Mouse (Mus musculus) limb, embryonic 13.5 days (tissue): ENCODE measurements around the gene 4933428G20Rik. TPM values are rescaled to one million over a fixed set of nuclear protein-coding genes. Genes with fewer than 3 reads are reported as not detected.

ENCODE experiments used
- ATAC-seq: fragments of 200-750 bp; cut with Nextera tagmentation; 2 replicates; pipeline ENCODE4 v1.8.0; 2017; ENCODE audit warnings: low read depth, moderate number of reproducible peaks, moderate TSS enrichment; ENCODE audit not compliant: low FRiP score
- H3K27ac ChIP-seq: fragments of 300-500 bp; sonication (generic); 2 replicates; pipeline ENCODE4 v1.5.1; 2015; ENCODE audit warnings: inconsistent platforms, mild to moderate bottlenecking, moderate library complexity
- H3K27me3 ChIP-seq: fragments of 300-500 bp; sonication (generic); 2 replicates; pipeline ENCODE4 v1.6.1; 2015; ENCODE audit warnings: mild to moderate bottlenecking, inconsistent platforms
- H3K36me3 ChIP-seq: fragments of 300-500 bp; sonication (generic); 2 replicates; pipeline ENCODE4 v1.6.1; 2015; ENCODE audit warnings: inconsistent platforms, mild to moderate bottlenecking, moderate library complexity
- H3K4me1 ChIP-seq: fragments of 300-500 bp; sonication (generic); 2 replicates; pipeline ENCODE4 v1.6.1; 2015; ENCODE audit warnings: inconsistent platforms
- H3K4me2 ChIP-seq: fragments of 300-500 bp; sonication (generic); replicated peaks from 2 replicates; pipeline ENCODE4 v1.6.1; 2015; ENCODE audit warnings: inconsistent platforms, mild to moderate bottlenecking, moderate library complexity
- H3K4me3 ChIP-seq: fragments of 300-500 bp; sonication (generic); 2 replicates; pipeline ENCODE4 v1.5.1; 2015; ENCODE audit warnings: moderate library complexity, mild to moderate bottlenecking, inconsistent platforms
- H3K9ac ChIP-seq: fragments of 300-500 bp; sonication (generic); 2 replicates; pipeline ENCODE4 v1.6.1; 2015; ENCODE audit warnings: mild to moderate bottlenecking, inconsistent platforms
- H3K9me3 ChIP-seq: fragments of 300-500 bp; sonication (generic); 2 replicates; pipeline ENCODE4 v1.6.1; 2016; ENCODE audit warnings: inconsistent platforms
- WGBS: fragments of 180-500 bp; shearing (Covaris S2); methylation state at CpG from one replicate; pipeline ENCODE4 v1.1.7; 2015; 5-methylcytosine and 5-hydroxymethylcytosine counted together
- polyA plus RNA-seq: library from polyadenylated mRNA; unstranded; fragments of >200 nt; fragmentation: Nextera tagmentation; extraction: Ambion mirVana; gene quantifications from 2 replicates; pipeline ENCODE4 v1.2.1, GENCODE M21; 2015

The 4933428G20Rik gene
- 1.1 and 1.5 TPM in 2 replicates for polyA plus RNA-seq

- 0 out of 2 replicates have a peak, but pooled peaks cover 4% of the 10 kb centered on the region for H3K9me3 ChIP-seq
- H3K4me3 ChIP-seq = peak within 1 kb of the TSS; percentile 41
- no peak for ATAC-seq
- H3K27ac ChIP-seq = no peak within 1 kb of the TSS
- H3K9ac ChIP-seq = peak within 1 kb of the TSS; percentile 58
- peaks cover 65% of the 10 kb centered on the region for H3K27me3 ChIP-seq
- WGBS = 12% methylated on average over 66 of the region's 88 CpGs
- H3K4me1 ChIP-seq = peaks cover 24% of the 10 kb centered on the region
- H3K4me2 ChIP-seq = peak within 1 kb of the TSS; percentile 71
- H3K36me3 ChIP-seq = peaks cover 42% of the 10 kb centered on the region
Observed at GRCm38 (mm10) chr11:97499865-97500719, at the start of gene 4933428G20Rik. Gene 4933428G20Rik, minus strand, starts transcription at chr11:97500340.

GRCm38 (mm10) chr11:97548757-97549156 lies 48.6 kb upstream of the 4933428G20Rik start:
- Histone ChIP-seq H3K27me3 (peaks cover 98% of the 10 kb centered on the region), H3K27ac (no peak overlapping the region), H3K36me3 (no peaks in the 10 kb centered on the region)

DNA sequence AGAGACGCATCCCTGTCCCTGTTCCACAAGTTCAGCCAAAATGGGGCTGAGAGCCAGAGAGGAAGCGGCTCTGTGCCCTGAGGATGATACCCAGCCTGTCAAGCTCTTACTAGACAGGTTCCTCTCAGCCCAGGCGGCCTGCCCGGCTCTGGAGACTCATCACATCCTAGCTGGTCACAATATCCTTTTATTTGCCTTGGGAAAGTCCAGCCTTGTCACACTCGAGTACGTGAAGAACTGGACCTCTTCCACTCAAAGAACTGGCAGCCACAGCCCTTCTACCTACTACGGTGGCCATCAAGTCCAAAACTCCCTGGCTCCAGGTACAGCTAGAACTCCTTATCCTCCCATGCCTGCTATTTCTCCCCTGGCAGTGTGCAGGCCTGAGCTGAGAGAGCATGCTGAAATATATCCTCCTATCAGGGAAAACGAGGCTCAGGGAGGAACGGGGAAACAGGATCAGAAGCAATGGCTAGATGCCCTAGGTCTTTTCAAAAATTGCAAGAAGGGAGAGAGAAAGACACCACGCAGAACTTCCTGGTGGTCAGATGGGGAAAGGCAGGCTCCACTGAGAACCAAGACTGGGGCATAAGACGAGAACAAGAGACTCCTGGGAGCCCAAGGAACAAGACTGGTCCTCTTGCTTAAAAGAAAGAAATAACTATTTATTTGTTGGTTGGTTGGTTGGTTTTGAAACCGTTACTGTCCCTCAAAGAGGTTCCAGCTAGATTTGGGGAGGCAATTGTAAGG lies 48.0 kb upstream of the 4933428G20Rik start:
- Histone ChIP-seq H3K36me3 (no peaks in the 10 kb centered on the region), H3K4me3 (no peak overlapping the region), H3K4me1 (peaks cover 15% of the 10 kb centered on the region), H3K9ac (no peak overlapping the region), H3K4me2 (no peak overlapping the region), H3K27ac (no peak overlapping the region), H3K9me3 (no peaks in the 10 kb centered on the region), H3K27me3 (peaks cover 100% of the 10 kb centered on the region)
- no peak for ATAC-seq
- WGBS = 62% methylated on average over 12 of the region's 12 CpGs

More at GRCm38 (mm10) chr11:97548757-97549156, 48.6 kb upstream of the 4933428G20Rik start:
- no peaks in the 10 kb centered on the region for H3K9me3 ChIP-seq
- no peak overlapping the region for H3K4me2 ChIP-seq
- H3K4me3 ChIP-seq = no peak overlapping the region
- WGBS = 41% methylated on average over 8 of the region's 8 CpGs
- no peak for ATAC-seq
- peaks cover 15% of the 10 kb centered on the region for H3K4me1 ChIP-seq
- H3K9ac ChIP-seq = no peak overlapping the region

- Histone ChIP-seq H3K9me3 (no peaks in the 10 kb centered on the region), H3K4me3 (peak overlapping the region; percentile 61), H3K36me3 (no peaks in the 10 kb centered on the region), H3K27ac (no peak overlapping the region), H3K4me2 (peak overlapping the region; percentile 99), H3K27me3 (peaks cover 99% of the 10 kb centered on the region), H3K9ac (peak overlapping the region; percentile 67), H3K4me1 (peaks cover 14% of the 10 kb centered on the region)
- peak; percentile 70 for ATAC-seq
- 0% methylated on average over 25 of the region's 73 CpGs for WGBS
Observed at GRCm38 (mm10) chr11:97546804-97547411, 46.8 kb upstream of the 4933428G20Rik start.

- no peak for ATAC-seq
- WGBS = 5% methylated on average over 26 of the region's 26 CpGs
- H3K9ac ChIP-seq = peak overlapping the region; percentile 67
Observed at GRCm38 (mm10) chr11:97545808-97546560, 45.8 kb upstream of the 4933428G20Rik start.

DNA sequence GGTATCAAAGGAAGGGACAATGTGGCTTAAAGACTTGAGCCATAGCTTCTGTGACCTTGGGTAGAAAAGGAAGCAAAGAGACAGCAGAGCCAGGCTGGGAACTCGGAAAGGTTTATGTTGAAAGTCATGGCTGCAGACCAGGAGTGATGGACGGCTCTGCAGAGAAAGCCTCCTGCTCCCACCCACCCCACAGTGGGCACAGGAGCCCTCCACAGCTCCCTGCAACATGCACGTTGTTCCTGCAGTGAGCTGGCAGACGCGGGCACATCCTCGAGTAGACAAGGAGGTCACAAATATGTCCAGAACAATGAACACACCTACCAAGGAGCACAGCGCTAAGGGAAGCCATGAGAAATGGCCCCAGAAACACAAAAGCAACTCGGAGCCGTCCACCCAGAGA lies 43.7 kb upstream of the 4933428G20Rik start:
- Histone ChIP-seq H3K27ac (no peak overlapping the region), H3K27me3 (peaks cover 87% of the 10 kb centered on the region), H3K4me3 (no peak overlapping the region), H3K4me1 (peaks cover 21% of the 10 kb centered on the region), H3K4me2 (no peak overlapping the region), H3K9me3 (no peaks in the 10 kb centered on the region), H3K36me3 (no peaks in the 10 kb centered on the region), H3K9ac (no peak overlapping the region)
- ATAC-seq = no peak
- WGBS = 83% methylated on average over 9 of the region's 9 CpGs

More at GRCm38 (mm10) chr11:97545808-97546560, 45.8 kb upstream of the 4933428G20Rik start:
- H3K27me3 ChIP-seq = peaks cover 99% of the 10 kb centered on the region
- H3K27ac ChIP-seq = no peak overlapping the region
- no peaks in the 10 kb centered on the region for H3K36me3 ChIP-seq
- peak overlapping the region; percentile 61 for H3K4me3 ChIP-seq
- H3K9me3 ChIP-seq = no peaks in the 10 kb centered on the region
- H3K4me1 ChIP-seq = peaks cover 12% of the 10 kb centered on the region
- H3K4me2 ChIP-seq = peak overlapping the region; percentile 99

DNA sequence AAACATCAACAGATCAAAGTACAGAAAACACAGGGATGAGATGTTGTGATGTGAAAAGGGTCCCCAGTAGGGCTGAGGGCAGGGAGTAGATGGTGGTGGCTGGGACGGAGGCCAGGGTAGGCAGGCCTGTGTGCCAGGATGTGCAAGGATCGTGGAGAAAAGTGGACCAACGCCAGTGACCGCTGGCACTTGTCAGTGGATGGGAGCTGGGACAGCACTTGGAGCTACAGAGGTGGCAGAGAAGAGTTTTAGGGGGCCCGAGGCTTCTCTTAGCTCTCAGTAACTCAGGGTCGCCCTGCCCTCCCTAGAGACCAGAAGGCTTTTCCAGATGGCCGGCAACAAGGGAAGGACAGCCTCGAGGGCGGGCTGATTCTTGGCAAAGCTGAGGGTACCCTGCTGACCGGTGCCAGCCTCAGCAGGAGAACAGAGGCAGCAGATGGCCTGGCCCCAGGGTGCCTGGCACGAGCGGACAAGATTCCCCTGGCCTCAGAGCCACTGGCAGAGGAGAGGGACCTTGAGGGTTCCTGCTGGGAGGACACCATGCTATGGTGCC lies 43.1 kb upstream of the 4933428G20Rik start:
- Histone ChIP-seq H3K9me3 (0 out of 2 replicates have a peak, but pooled peaks cover 3% of the 10 kb centered on the region), H3K4me2 (no peak overlapping the region), H3K4me1 (peaks cover 21% of the 10 kb centered on the region), H3K27me3 (peaks cover 87% of the 10 kb centered on the region), H3K27ac (no peak overlapping the region), H3K36me3 (no peaks in the 10 kb centered on the region), H3K4me3 (no peak overlapping the region), H3K9ac (no peak overlapping the region)
- no peak for ATAC-seq
- WGBS = 60% methylated on average over 12 of the region's 12 CpGs

DNA sequence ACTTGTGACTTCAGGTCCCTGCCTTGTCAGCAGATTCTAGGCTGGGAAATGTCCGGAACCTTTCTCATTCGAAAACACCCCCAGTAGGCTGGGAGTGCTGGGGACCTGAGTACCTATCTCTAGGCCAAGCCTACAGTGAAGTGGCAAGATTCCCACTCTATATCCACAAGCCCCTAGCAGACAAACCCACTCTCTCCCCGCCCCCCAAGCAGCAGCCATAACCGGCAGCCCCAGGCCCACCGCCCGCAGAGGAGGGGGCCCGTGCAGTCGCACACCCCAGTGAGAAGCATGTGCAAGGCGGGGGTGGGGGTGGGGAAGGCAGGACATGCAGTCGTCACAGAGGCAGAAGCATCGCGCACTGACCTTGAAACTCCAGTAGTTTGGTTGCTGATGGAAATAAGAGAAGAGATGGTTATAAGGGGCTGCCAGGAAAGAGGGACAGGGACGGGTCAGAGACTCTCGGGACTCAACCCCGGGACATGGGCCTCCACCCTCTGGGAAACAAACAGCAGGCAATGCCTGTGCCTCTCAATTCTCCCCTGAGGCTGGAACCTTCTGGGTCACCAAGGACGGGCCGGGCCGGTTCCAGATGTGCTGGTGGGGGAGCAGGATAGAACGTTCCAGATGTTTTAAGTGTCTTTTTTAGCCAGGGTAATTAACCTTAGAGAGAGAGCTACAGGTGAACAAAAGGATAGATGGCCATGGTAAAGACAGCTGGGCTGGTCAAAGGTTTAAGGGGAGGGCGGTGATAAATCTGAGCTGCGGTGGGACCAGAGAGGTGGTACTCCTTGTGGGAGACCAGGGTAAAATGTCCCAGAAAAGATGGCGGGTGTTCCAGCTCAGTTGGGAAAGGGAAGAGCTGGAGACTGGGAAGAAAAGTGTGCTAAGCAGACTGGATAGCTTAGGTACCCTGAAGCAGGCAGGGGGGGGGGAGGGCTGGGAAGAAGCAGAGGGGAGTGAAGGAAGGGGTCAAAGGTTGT lies 42.3 kb upstream of the 4933428G20Rik start:
- H3K9me3 ChIP-seq = 0 out of 2 replicates have a peak, but pooled peaks cover 3% of the 10 kb centered on the region
- 71% methylated on average over 22 of the region's 22 CpGs for WGBS

GRCm38 (mm10) chr11:97540604-97541003 lies 40.5 kb upstream of the 4933428G20Rik start:
- 46% methylated on average over 3 of the region's 3 CpGs for WGBS

More for the DNA sequence above, 42.3 kb upstream of the 4933428G20Rik start:
- Histone ChIP-seq H3K27ac (no peak overlapping the region), H3K4me1 (peaks cover 23% of the 10 kb centered on the region), H3K4me2 (no peak overlapping the region), H3K36me3 (no peaks in the 10 kb centered on the region), H3K27me3 (peaks cover 87% of the 10 kb centered on the region), H3K9ac (no peak overlapping the region), H3K4me3 (no peak overlapping the region)
- ATAC-seq = no peak

DNA sequence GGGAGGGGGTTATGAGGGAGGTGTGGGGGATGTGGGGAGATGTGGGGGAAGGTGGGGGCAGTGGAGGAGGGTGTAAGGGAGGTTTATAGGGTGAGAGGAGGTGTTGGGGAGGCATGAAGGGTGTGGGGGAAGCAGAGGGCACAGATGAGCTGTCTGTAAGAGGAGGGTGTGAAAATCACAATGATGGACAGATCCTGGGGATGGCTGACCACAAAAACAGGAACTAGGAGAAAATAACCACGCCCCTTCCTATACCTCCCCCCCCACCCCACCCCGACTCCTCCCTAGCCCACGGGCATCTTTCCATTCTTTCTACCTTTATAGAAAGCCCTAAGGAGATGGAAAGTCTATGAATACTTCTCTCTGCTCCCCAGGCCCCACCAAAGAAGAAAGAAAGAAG lies 40.0 kb upstream of the 4933428G20Rik start:
- H3K9ac ChIP-seq = no peak overlapping the region
- 0 out of 2 replicates have a peak, but pooled peaks cover 3% of the 10 kb centered on the region for H3K9me3 ChIP-seq
- no peak for ATAC-seq
- no peaks in the 10 kb centered on the region for H3K36me3 ChIP-seq
- H3K4me1 ChIP-seq = peaks cover 26% of the 10 kb centered on the region
- peaks cover 87% of the 10 kb centered on the region for H3K27me3 ChIP-seq
- H3K4me3 ChIP-seq = no peak overlapping the region
- WGBS = 66% methylated on average over 3 of the region's 3 CpGs
- H3K27ac ChIP-seq = no peak overlapping the region
- H3K4me2 ChIP-seq = no peak overlapping the region

More at GRCm38 (mm10) chr11:97540604-97541003, 40.5 kb upstream of the 4933428G20Rik start:
- peaks cover 26% of the 10 kb centered on the region for H3K4me1 ChIP-seq
- H3K9ac ChIP-seq = no peak overlapping the region
- peaks cover 87% of the 10 kb centered on the region for H3K27me3 ChIP-seq
- H3K36me3 ChIP-seq = no peaks in the 10 kb centered on the region
- H3K9me3 ChIP-seq = 0 out of 2 replicates have a peak, but pooled peaks cover 3% of the 10 kb centered on the region
- no peak overlapping the region for H3K4me2 ChIP-seq
- no peak overlapping the region for H3K4me3 ChIP-seq
- no peak for ATAC-seq
- H3K27ac ChIP-seq = no peak overlapping the region
